Mouse (Mus musculus): ENCODE data around the gene Nup35.
A peak's percentile ranks its signal among the peaks of the same experiment; 100 is the strongest.

The Nup35 gene

DNA sequence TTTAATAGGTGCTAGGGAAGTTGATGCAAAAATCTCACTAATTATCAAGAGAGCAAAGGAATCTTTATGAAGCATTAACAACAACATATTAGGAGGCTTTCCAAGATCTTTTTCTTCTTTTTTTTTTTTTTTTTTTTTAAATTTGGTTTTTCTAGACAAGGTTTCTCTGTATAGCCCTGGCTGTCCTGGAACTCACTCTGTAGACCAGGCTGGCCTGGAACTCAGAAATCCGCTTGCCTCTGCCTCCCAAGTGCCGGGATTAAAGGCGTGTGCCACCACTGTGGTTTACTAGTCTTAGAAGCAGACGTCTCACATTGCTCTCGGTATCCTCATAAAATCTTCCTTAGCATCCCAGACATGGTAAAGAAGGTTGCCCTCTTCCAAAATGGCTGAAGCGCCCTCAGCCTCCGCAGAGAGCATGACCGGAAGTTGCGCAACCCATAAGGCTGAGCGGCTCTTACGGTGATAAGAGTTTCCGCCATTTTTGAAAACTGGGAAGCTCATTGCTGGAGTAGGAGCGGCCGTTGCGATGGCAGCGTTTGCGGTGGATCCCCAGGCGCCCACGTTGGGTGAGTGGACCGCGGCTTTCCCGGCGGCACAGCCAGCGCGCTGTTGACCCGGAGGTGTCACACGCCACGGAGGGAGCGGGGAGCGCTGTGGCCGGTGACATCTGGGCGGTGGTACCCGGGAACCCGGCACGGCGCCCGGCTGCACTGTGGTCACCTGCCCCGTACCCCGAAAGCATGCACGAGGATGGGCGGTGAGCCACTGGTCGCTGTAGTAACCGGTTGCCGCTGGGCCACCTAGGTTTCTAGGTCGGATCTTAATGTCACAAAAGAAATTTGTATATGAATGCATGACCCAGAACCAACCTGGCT, 21.6 kb downstream of the Nup35 start:
- peak; percentile 93 for DNase-seq

DNA sequence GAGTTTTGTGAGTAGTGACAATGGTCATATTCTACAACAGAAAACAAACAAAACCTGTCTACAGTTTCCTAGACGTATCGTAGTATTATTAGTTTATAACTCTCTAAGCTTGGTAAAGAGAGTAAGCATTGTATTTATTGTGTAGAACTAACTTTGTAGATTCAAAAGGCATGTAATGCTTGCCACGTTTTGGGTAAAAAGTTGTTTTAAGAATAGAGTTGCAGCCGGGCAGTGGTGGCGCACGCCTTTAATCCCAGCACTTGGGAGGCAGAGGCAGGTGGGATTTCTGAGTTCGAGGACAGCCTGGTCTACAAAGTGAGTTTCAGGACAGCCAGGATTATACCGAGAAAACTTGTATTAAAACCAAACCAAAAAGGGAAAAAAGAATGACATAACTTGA, 22.4 kb downstream of the Nup35 start:
- no peak for DNase-seq

DNA sequence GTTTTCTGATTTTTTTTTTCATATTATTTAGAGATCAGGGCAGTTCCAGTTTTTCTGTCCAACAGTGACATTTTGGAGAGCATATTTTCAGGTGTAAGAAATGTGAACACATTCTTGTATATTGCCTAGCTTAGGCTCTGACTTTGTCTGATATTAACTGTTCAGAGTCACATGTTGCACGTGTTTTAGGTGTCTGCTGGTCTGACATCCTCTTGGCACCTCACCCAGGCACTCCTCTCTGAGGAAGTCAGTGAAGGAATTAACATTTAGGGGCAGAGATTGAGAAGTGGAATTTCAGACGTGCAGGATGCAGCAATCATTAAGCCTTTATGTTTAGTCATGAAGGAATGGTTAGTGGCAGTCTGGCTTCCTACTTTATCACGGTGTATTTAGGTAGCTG, 22.8 kb downstream of the Nup35 start:
- peak; percentile 14 for DNase-seq

DNA sequence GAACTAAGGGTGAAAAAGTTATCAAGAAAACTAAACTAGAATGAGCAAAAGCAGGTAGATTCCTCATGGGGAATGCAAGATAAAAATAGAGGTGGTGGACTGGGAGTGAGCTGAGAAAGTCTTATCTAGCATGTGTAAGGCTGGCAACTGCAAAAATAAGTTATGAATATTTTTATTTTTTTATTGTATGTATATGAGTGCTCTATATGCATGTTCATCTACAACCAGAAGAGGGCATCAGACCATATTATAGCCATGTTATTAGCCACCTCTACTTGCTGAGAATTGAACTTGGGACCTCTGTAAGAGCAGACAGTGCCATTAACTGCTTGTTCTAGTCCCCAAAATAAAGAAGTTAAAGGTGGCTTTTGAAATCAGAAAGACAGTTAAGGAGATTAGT, 44.4 kb downstream of the Nup35 start:
- no peak for DNase-seq

DNA sequence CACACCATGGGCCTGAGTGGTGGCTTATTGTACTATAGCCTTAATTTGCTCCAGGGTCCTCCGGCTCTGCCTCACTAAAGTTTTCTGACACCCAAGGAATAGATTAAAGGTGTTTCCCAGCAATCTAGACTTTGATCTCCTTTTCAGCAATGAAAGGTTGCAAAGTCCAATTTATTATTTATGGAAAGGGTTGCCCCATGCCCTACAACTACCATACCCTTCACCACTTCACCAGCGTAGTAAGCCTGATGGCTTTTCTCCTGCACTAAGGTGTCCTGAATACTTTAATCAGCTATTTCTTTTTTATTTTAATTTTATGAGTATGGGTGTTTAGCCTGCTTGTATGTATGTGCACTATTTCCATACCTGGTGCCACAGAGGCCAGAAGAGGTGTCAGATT, 45.6 kb downstream of the Nup35 start:
- no peak for DNase-seq

DNA sequence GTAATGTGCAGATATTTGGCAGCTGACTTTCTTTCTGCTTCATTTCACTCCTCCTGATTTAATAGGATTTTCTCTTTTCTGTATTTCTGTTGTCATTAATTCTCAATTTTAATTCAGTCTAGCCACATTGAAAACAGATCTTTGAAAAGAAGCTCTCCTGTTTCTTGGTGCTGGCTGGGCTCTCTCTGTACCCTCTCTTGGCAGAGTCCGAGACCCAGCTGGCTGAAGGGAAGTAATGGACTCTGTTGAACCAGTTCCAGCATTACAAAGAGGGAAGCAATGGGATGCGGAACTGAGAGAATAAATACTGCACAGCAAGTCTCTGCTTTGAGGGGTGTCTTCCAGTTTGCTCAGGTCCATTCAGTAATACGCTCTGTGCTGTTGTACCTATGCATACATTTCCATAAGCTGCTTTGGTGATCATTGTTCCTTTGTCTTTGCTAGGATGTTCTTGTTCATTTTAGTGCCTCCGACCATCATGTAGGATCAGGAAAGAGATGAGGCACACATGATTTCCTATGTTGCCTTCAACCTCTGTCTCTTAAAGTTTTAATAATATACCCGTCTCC, 50.4 kb downstream of the Nup35 start:
- no peak for DNase-seq

DNA sequence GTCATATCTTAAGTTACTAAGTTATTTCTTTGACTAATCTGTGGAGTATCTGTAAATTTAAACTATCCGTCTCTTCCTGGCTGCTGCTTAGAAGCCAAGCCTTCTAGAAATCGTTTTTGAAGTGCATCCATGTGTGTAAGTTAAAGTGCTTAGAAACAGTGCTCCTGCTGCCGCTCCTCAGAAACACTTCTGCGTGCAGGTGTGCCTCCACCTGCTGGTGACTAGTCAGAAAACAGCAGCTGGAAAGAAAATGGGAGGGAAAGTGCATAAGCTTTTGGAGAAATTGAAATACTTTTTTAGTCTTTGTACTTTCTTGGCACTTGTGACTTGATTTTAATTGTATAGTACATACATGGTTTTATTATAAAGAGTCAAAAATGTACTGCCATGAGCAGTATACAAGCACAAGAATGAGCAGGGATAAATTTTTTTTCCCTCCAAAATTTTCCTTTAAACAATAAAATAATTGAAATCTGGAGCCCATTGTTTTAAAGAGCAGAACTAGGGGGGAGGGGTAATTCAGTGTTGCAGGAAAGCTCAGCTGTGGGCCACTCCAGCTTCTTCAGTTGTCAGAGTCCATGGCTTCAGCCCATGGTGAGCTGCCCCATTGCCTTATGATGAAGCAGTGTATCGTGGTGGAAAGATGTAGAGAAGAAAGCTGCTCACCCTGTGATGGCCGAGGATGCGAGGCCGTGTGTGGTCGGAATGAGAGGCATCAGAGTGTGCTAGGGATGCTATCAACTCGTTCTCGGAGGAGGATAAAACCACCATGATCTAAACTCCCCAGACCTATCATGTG, 53.0 kb downstream of the Nup35 start:
- peak; percentile 26 for DNase-seq

DNA sequence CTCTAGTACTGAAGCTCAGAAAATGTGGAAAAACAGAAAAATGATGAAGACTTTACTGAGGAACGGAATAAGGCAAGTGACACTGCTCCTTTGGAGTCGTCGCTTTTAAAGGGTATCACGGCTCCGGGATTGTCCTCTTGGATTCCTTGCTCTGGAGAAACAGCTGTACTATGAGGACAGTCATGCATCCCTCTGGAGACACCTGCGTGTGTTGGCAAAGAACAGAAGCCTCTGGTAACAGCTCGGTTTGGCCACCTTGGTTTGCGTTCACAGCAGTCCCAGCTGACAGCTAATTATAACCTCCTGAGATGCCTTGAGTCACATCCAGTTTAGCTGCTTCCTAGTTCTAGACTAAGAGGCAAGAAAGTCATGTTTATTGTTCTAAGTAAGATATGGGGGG, 61.8 kb downstream of the Nup35 start:
- DNase-seq = no peak

DNA sequence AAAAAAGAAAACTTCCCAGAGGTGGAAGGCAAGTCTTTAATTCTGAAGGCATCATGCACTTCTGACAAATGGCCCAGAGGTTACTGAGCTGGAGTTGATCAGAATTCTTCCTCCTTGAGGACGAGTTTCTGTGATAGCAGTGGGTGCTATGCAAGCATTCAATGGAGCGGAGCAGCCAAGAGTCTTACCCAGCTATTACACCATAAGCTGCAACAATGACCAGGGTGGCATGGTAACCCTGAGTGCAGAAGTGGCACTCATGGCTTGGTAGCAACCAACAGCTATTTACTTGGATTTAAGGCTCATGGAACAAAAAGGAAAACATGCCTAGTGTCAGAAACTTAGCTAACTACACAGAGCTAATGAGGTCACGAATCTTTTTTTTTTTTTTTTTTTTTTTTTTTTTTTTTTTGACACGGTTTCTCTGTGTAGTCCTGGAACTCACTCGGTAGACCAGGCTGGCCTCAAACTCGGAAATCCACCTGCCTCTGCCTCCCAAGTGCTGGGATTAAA, 66.7 kb downstream of the Nup35 start:
- no peak for DNase-seq

DNA sequence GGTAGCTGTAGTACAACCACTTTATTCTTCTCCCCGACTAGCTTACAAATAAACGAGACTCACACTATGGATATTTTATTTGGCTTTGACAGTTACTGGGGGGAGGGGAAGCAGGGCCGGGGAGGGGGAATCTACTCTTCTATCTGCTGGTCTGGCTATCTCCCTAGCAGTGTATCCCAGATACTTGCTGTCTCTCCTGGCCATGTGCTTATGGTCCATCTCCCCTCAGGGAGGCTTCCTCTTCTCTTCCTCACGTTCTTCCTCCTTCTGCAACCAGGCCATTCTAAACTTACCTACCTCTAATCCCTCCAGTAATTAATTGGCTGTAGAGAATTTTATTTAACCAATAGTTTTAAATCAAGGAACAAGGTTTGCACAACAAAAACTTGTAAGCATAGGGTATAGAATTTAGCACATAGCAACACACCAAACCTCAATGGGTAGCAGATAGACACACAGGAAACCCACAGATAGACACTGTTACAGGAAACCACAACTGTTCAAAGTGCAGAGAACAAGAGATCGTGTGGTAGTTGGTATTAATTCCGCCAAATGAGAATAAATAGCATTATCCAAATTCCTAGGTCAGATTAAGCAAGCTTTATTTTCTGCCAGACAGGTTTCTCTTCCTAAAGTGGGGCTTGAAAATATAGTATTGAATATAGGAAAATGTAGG, 67.5 kb downstream of the Nup35 start:
- DNase-seq = no peak

DNA sequence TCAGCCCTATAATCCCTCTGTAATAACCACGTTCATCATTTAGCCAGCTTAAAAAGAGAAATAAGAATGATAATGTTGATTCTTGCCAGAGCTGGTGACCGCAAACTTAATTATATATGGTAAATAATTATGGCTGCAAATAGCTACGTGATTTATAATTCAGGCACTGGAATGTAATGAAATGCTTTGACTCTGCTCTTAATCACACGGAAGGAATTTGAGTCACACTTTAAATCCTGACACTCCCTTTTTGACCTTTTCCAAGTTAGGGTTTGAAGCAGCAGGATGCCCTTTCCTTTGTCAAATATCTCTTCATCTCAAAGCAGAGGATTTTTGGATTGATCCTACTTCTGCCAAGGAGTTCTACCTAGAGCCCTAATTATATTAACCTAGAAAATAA, 71.2 kb downstream of the Nup35 start:
- no peak for DNase-seq

DNA sequence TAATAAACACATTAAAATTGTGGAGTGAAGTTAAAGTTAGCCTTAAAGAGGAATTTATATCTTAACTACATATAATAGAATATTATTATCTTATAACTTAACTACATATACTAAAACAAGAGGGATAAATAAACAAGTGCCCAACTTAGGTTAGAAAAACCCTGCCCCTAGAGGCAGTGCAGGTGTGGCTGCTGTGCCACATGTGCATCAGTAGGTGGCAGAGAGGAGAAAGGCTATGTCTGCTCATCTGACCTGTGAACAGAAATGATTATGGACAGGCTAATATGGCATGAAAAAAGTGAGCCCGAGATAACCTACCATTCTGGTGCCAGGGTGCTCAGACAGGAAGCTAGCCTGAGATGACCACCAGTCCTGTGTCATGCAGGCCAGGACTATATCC, 90.4 kb downstream of the Nup35 start:
- no peak for DNase-seq

All from kidney, postnatal 14 days (tissue).